Mouse (Mus musculus): ENCODE data around the gene Arl13b. TPM values are rescaled to one million over a fixed set of nuclear protein-coding genes. Genes with fewer than 3 reads are reported as not detected.

The Arl13b gene
- total RNA-seq, 2 experiments from 2014 or later, result 8.1 to 12.3 TPM

Small RNA genes within 50 kb of the gene (microRNA-seq; reads per million reads assigned to microRNA genes)
- 0 reads per million in 2 experiments for gene Gm25986 (ENCODE audit: borderline number of aligned reads in 2 of 2)

Other genes with a start within 250 kb of the Arl13b start
- gene Nsun3, start 60.2 kb downstream of the Arl13b start, total RNA-seq (2021), result 10 to 100 TPM; 10.4 to 11.2 TPM
- gene Stx19, start 32.4 kb downstream of the Arl13b start, total RNA-seq (2021), result not detected
- 10 to 100 TPM; 48.4 to 56.3 TPM for gene Pros1, start 7.3 kb upstream of the Arl13b start, total RNA-seq (2021)